Mouse (Mus musculus) R1 (cell line): ENCODE measurements around the gene Hscb.

Experiments
- DNase-seq: peaks from one replicate; pipeline ENCODE4 v3.0.0-alpha.2; 2018; ENCODE audit warnings: low read depth, low spot score

Gene Hscb

GRCm38 (mm10) chr5:110781529-110782238 is 57.9 kb downstream of the Hscb start:
- DNase-seq: no peak

- no peak for DNase-seq
Observed at GRCm38 (mm10) chr5:110780761-110781528, 58.6 kb downstream of the Hscb start.

- peak; percentile 89 for DNase-seq
Observed at GRCm38 (mm10) chr5:110779998-110780760, 59.4 kb downstream of the Hscb start, which contains the start of gene Pus1. TSS of gene Pus1 (minus strand) at chr5:110780659.

GRCm38 (mm10) chr5:110779276-110779997 is 60.1 kb downstream of the Hscb start:
- no peak for DNase-seq
